Mouse (Mus musculus): Measurements from ENCODE around the gene Slamf9. TPM values are rescaled to one million over a fixed set of nuclear protein-coding genes. Genes with fewer than 3 reads are reported as not detected.
A peak's percentile ranks its signal among the peaks of the same experiment; 100 is the strongest.

The Slamf9 gene
- polyA plus RNA-seq, 1 experiment, result 90.6 TPM

- H3K4me1 ChIP-seq (ENCODE audit: control insufficient read depth, insufficient read depth, low read length), result peaks cover 18% of the 10 kb centered on the region
These were observed 25.6 kb downstream of the Slamf9 start for GRCm38 (mm10) chr1:172500451-172501370.

GRCm38 (mm10) chr1:172501371-172502144 lies 26.4 kb downstream of the Slamf9 start:
- H3K27ac ChIP-seq (ENCODE audit: insufficient read depth, low read depth, low read length), result peak overlapping the region; percentile 74
- peak overlapping the region; percentile 77 for H3K4me3 ChIP-seq (ENCODE audit: insufficient read depth, low read length)
- peaks cover 18% of the 10 kb centered on the region for H3K4me1 ChIP-seq (ENCODE audit: control insufficient read depth, insufficient read depth, low read length)
- no peak for TF ChIP-seq CTCF (IDR thresholded peaks at IDR 0.05; ENCODE audit: low read depth, low read length)
- TF ChIP-seq POLR2A (IDR thresholded peaks at IDR 0.05; ENCODE audit: borderline replicate concordance, low read depth, low read length), result no peak

More at GRCm38 (mm10) chr1:172500451-172501370, 25.6 kb downstream of the Slamf9 start:
- peak overlapping the region; percentile 88 for H3K27ac ChIP-seq (ENCODE audit: insufficient read depth, low read depth, low read length)
- peak overlapping the region; percentile 77 for H3K4me3 ChIP-seq (ENCODE audit: insufficient read depth, low read length)
- TF ChIP-seq POLR2A (IDR thresholded peaks at IDR 0.05; ENCODE audit: borderline replicate concordance, low read depth, low read length), result no peak
- no peak for TF ChIP-seq CTCF (IDR thresholded peaks at IDR 0.05; ENCODE audit: low read depth, low read length)

GRCm38 (mm10) chr1:172502145-172503110 lies 27.3 kb downstream of the Slamf9 start:
- Histone ChIP-seq H3K4me1 (ENCODE audit: control insufficient read depth, insufficient read depth, low read length) (peaks cover 18% of the 10 kb centered on the region), H3K4me3 (ENCODE audit: insufficient read depth, low read length) (peak overlapping the region; percentile 77), H3K27ac (ENCODE audit: insufficient read depth, low read depth, low read length) (peak overlapping the region; percentile 42)
- TF ChIP-seq CTCF (IDR thresholded peaks at IDR 0.05; ENCODE audit: low read depth, low read length) (no peak), POLR2A (IDR thresholded peaks at IDR 0.05; ENCODE audit: borderline replicate concordance, low read depth, low read length) (no peak)

- peaks cover 18% of the 10 kb centered on the region for H3K4me1 ChIP-seq (ENCODE audit: control insufficient read depth, insufficient read depth, low read length)
- peak overlapping the region; percentile 77 for H3K4me3 ChIP-seq (ENCODE audit: insufficient read depth, low read length)
- TF ChIP-seq CTCF (IDR thresholded peaks at IDR 0.05; ENCODE audit: low read depth, low read length) (no peak), POLR2A (IDR thresholded peaks at IDR 0.05; ENCODE audit: borderline replicate concordance, low read depth, low read length) (no peak)
- H3K27ac ChIP-seq (ENCODE audit: insufficient read depth, low read depth, low read length), result peak overlapping the region; percentile 24
These were observed 28.2 kb downstream of the Slamf9 start for GRCm38 (mm10) chr1:172503111-172503997.

GRCm38 (mm10) chr1:172504756-172505155 lies 29.6 kb downstream of the Slamf9 start:
- Histone ChIP-seq H3K4me3 (ENCODE audit: insufficient read depth, low read length) (no peak overlapping the region), H3K27ac (ENCODE audit: insufficient read depth, low read depth, low read length) (no peak overlapping the region), H3K4me1 (ENCODE audit: control insufficient read depth, insufficient read depth, low read length) (peaks cover 17% of the 10 kb centered on the region)
- TF ChIP-seq POLR2A (IDR thresholded peaks at IDR 0.05; ENCODE audit: borderline replicate concordance, low read depth, low read length) (no peak), CTCF (IDR thresholded peaks at IDR 0.05; ENCODE audit: low read depth, low read length) (no peak)

- no peak overlapping the region for H3K27ac ChIP-seq (ENCODE audit: insufficient read depth, low read depth, low read length)
- H3K4me3 ChIP-seq (ENCODE audit: insufficient read depth, low read length), result no peak overlapping the region
- peaks cover 15% of the 10 kb centered on the region for H3K4me1 ChIP-seq (ENCODE audit: control insufficient read depth, insufficient read depth, low read length)
- TF ChIP-seq CTCF (IDR thresholded peaks at IDR 0.05; ENCODE audit: low read depth, low read length), result no peak
- TF ChIP-seq POLR2A (IDR thresholded peaks at IDR 0.05; ENCODE audit: borderline replicate concordance, low read depth, low read length), result no peak
These were observed 31.8 kb downstream of the Slamf9 start for GRCm38 (mm10) chr1:172507001-172507400.

- H3K4me3 ChIP-seq (ENCODE audit: insufficient read depth, low read length), result no peak overlapping the region
- no peak overlapping the region for H3K27ac ChIP-seq (ENCODE audit: insufficient read depth, low read depth, low read length)
- H3K4me1 ChIP-seq (ENCODE audit: control insufficient read depth, insufficient read depth, low read length), result peaks cover 16% of the 10 kb centered on the region
- TF ChIP-seq CTCF (IDR thresholded peaks at IDR 0.05; ENCODE audit: low read depth, low read length) (no peak), POLR2A (IDR thresholded peaks at IDR 0.05; ENCODE audit: borderline replicate concordance, low read depth, low read length) (no peak)
These were observed 32.5 kb downstream of the Slamf9 start for GRCm38 (mm10) chr1:172507701-172508100.

GRCm38 (mm10) chr1:172508172-172508571 lies 33.0 kb downstream of the Slamf9 start:
- TF ChIP-seq CTCF (IDR thresholded peaks at IDR 0.05; ENCODE audit: low read depth, low read length) (no peak), POLR2A (IDR thresholded peaks at IDR 0.05; ENCODE audit: borderline replicate concordance, low read depth, low read length) (no peak)
- H3K27ac ChIP-seq (ENCODE audit: insufficient read depth, low read depth, low read length), result no peak overlapping the region
- H3K4me1 ChIP-seq (ENCODE audit: control insufficient read depth, insufficient read depth, low read length), result peaks cover 14% of the 10 kb centered on the region
- no peak overlapping the region for H3K4me3 ChIP-seq (ENCODE audit: insufficient read depth, low read length)
